Mouse (Mus musculus): ENCODE measurements at regions not wholly inside any gene's neighbourhood (a gene's known extent, or its start where the extent isn't known, plus 50 kb on each side); places are given as distances from the start of the nearest gene placed in this dataset.

DNA sequence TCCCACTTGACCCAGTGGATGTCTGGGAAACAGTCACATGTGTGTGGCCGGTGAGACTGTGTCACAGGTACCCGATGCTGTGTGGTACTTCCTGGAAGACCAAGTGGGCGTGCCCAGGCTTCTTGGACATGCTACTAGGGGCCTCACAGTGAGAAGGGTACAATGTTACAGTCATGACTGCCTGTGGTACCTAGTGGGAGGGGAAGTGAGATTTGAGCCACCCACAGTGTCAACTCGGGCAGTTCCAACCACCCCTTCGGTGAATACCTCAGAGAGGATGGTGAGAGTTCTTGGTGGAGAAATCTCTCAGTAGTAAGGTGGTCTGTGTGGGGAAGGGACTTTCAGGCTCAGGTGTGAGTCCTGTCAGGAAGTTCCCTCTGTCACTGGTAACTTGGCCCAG, 90.0 kb downstream of the Gadd45g start:
- 0 out of 2 replicates have a peak, but pooled peaks cover 4% of the 10 kb centered on the region for H3K27me3 ChIP-seq
- H3K4me1 ChIP-seq, result peaks cover 21% of the 10 kb centered on the region
- no peaks in the 10 kb centered on the region for H3K36me3 ChIP-seq
- no peak overlapping the region for H3K4me3 ChIP-seq
- H3K9me3 ChIP-seq, result no peaks in the 10 kb centered on the region
- H3K27ac ChIP-seq, result no peak overlapping the region
- 74% methylated on average over 5 of the region's 5 CpGs for WGBS
- no peak for ATAC-seq (ENCODE audit: low FRiP score, low read depth)
- H3K9ac ChIP-seq, result no peak overlapping the region
- H3K4me2 ChIP-seq (replicated peaks), result no peak overlapping the region

DNA sequence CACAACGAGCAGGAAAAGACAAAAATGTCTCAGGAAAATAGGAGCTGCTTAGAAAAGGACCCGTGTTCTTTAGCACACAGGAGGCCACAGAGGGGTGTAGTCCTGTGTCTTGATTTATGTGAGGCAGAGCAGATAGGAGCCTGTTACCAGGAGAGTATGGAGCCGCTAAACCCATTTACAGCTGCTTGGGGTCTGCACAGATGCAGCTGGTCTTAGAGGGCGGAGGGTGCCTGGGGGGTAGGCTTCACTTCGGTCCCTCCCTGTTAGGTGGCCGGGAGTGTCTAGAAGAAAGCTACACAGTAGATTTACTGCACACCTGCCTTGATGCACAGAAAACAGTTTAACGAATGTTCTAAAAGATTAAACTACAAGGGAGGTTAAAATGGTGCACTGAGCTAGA, 91.4 kb downstream of the Gadd45g start:
- no peak overlapping the region; the same call in 1 of the 2 replicates for H3K27ac ChIP-seq
- no peak; the same call in 1 of the 2 replicates for ATAC-seq (ENCODE audit: low FRiP score, low read depth)
- H3K27me3 ChIP-seq, result no peaks in the 10 kb centered on the region
- no peak overlapping the region for H3K9ac ChIP-seq
- no peak overlapping the region for H3K4me2 ChIP-seq (replicated peaks)
- H3K4me1 ChIP-seq, result peaks cover 21% of the 10 kb centered on the region
- H3K9me3 ChIP-seq, result no peaks in the 10 kb centered on the region
- WGBS, result 14% methylated on average over 7 of the region's 7 CpGs
- no peak overlapping the region for H3K4me3 ChIP-seq
- no peaks in the 10 kb centered on the region for H3K36me3 ChIP-seq

DNA sequence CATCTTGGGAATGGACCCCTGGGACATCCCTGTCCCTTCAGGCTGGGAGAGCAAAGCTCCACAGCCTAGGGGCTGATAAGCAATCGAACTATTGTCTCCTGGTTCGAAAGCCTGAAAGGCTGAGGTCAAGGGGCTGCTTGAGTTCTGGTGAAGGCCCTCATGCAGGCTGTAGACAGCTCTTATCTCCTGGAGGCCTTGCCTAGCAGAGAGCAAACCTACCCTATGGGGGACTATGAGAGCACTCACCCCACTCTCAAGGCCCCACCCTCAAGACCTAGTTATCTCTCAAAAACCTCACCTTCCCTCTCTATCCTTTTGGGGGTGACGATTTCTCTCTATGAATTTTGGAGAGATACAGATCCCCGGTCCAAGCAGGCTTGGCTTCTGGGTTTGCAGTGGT, 92.8 kb downstream of the Gadd45g start:
- ATAC-seq (ENCODE audit: low FRiP score, low read depth), result no peak
- H3K4me2 ChIP-seq (replicated peaks), result no peak overlapping the region
- H3K4me1 ChIP-seq, result peaks cover 21% of the 10 kb centered on the region
- H3K4me3 ChIP-seq, result no peak overlapping the region
- H3K27ac ChIP-seq, result no peak overlapping the region
- H3K9me3 ChIP-seq, result no peaks in the 10 kb centered on the region
- WGBS, result 88% methylated on average over 4 of the region's 4 CpGs
- no peak overlapping the region for H3K9ac ChIP-seq
- no peaks in the 10 kb centered on the region for H3K27me3 ChIP-seq
- H3K36me3 ChIP-seq, result no peaks in the 10 kb centered on the region

DNA sequence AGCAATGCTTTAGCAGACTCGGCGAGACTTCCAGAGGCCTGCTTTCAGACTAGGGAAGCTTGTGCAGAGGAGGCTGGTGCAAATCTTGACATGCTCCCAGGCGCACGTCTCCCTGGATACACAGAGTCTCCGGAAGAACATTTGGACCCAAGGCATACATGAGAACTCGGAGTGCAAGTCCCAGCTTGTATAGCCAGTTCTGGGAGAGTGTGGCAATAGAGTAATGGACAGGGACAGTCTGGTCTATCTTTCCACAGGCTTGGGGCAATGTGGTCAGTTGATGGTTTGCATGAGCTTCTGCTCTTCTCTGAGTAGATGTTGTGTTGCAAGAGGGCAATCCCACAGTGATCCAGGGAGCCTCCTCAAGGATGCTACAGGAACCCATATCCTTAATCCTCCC, 93.2 kb downstream of the Gadd45g start:
- peaks cover 21% of the 10 kb centered on the region for H3K4me1 ChIP-seq
- H3K9me3 ChIP-seq, result no peaks in the 10 kb centered on the region
- H3K27ac ChIP-seq, result no peak overlapping the region
- H3K9ac ChIP-seq, result no peak overlapping the region
- H3K4me3 ChIP-seq, result no peak overlapping the region
- no peak overlapping the region for H3K4me2 ChIP-seq (replicated peaks)
- no peaks in the 10 kb centered on the region for H3K36me3 ChIP-seq
- 92% methylated on average over 6 of the region's 6 CpGs for WGBS
- H3K27me3 ChIP-seq, result no peaks in the 10 kb centered on the region
- no peak for ATAC-seq (ENCODE audit: low FRiP score, low read depth)

DNA sequence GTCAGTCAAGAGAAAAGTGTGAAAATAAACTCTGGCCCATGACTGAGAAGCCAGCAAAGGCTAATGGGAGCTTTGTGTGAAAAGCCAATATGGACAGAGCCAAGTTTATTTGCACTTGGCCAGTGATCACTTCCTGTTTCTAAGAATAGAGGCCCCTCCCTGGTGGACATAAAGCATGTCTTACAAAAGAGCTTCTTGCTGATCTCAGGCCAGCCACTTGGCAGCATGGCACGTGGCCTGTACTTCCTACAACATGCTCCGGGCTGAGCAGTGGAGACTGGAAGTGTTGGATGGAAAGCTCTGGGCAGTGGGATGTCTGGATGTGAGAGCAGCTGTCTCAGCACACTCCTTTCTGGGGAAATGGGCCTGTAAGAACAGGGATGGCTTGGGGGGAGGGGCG, 99.7 kb downstream of the Gadd45g start:
- Histone ChIP-seq H3K4me1 (peaks cover 12% of the 10 kb centered on the region), H3K9me3 (no peaks in the 10 kb centered on the region), H3K27ac (no peak overlapping the region), H3K4me2 (replicated peaks) (no peak overlapping the region), H3K36me3 (no peaks in the 10 kb centered on the region), H3K27me3 (no peaks in the 10 kb centered on the region), H3K4me3 (no peak overlapping the region), H3K9ac (no peak overlapping the region)
- WGBS, result 57% methylated on average over 3 of the region's 3 CpGs
- no peak for ATAC-seq (ENCODE audit: low FRiP score, low read depth)

DNA sequence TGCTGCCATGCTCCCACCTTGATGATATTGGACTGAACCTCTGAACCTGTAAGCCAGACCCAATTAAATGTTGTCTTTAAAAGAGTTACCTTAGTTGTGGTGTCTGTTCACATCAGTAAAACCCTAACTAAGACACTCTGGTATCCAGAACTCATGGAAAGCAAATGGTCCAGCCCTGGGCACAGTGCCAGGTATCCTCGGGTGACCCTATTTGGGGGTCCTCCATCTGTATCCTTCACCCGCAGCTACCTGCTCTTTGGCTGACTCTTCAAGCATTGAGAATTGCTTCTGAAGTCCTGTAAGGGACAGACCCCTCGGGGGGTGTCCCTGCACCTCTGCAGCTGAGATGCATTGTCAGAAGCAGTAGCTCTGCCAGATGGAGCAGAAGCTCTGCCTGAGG, 102.4 kb downstream of the Gadd45g start:
- Histone ChIP-seq H3K4me1 (peaks cover 27% of the 10 kb centered on the region), H3K27me3 (no peaks in the 10 kb centered on the region), H3K36me3 (no peaks in the 10 kb centered on the region), H3K9ac (no peak overlapping the region), H3K9me3 (no peaks in the 10 kb centered on the region), H3K27ac (no peak overlapping the region), H3K4me2 (replicated peaks) (no peak overlapping the region), H3K4me3 (no peak overlapping the region)
- WGBS, result 76% methylated on average over 3 of the region's 3 CpGs
- no peak for ATAC-seq (ENCODE audit: low FRiP score, low read depth)

DNA sequence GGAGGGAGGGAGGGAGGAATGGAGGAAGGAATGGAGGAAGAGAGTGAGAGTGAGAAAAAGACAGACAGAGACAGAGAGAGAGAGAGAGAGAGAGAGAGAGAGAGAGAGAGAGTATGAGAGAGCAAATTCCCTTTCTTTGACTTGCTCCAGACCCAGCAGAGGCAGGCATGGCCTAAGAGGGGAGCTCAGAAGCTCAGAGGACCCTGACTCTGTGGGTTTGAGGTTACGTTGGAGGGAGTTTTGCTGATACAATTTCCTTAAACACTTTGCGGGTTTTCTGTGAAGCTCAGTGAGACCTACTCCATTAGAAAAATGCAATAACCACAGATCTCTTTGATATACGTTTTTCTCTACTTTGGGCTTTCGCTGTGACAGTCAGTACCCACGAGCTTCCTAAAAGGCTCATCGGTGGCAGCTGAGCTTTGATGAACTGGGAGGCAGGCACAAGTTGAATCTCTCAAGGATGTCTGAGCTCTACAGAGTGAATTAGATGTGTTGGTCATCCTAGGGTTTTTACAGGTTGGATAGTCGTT, 105.1 kb downstream of the Gadd45g start:
- Histone ChIP-seq H3K4me1 (peaks cover 30% of the 10 kb centered on the region), H3K27me3 (no peaks in the 10 kb centered on the region), H3K9me3 (no peaks in the 10 kb centered on the region), H3K27ac (no peak overlapping the region), H3K4me2 (replicated peaks) (no peak overlapping the region), H3K36me3 (no peaks in the 10 kb centered on the region), H3K4me3 (no peak overlapping the region), H3K9ac (no peak overlapping the region)
- no peak for ATAC-seq (ENCODE audit: low FRiP score, low read depth)
- WGBS, result 81% methylated on average over 7 of the region's 7 CpGs

DNA sequence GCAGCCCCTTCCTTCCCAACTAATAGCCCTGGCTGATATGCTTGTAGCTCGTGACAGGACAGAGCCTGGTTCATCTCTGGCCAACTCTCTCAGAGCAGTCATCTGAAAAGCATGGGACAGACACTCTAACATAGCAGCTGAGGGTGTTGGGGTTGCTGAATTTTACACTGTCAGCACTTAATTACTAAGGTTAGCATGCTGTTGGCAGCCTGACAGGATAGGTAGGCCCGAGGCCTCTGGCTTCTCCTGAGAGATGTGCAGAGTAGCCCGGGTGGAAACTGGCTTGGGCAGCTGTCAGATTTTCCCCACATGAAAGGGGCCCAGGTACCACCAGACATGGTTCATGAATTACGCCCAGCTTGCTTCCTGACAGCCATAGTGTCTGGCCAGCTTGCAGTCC, 106.6 kb downstream of the Gadd45g start:
- peak; percentile 9; the same call in 1 of the 2 replicates for ATAC-seq (ENCODE audit: low FRiP score, low read depth)
- Histone ChIP-seq H3K36me3 (no peaks in the 10 kb centered on the region), H3K9ac (no peak overlapping the region), H3K4me3 (no peak overlapping the region), H3K4me2 (replicated peaks) (no peak overlapping the region), H3K27ac (peak overlapping the region; percentile 39; the same call in 1 of the 2 replicates), H3K9me3 (no peaks in the 10 kb centered on the region), H3K27me3 (no peaks in the 10 kb centered on the region), H3K4me1 (peaks cover 30% of the 10 kb centered on the region)
- WGBS, result 32% methylated on average over 4 of the region's 4 CpGs

DNA sequence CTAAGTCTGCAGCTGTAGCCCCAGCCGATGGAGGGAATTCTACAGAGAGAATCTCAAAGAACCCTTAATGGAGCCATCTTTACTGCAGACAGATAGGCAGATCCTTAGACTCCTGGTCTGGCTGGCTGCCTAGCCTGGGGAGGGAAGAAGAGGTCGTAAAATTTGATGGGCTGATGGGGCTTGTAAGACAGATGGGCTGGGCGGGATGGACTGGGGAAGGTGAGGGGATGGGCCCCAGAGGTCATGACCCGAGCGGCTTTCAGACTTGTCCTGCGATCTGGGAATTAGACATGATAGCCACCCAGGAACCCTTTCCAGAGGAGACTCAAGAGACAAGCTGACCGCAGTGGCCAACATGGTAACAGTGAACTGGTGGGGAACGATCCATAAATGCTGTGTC, 107.1 kb downstream of the Gadd45g start:
- Histone ChIP-seq H3K36me3 (no peaks in the 10 kb centered on the region), H3K27ac (no peak overlapping the region), H3K4me3 (no peak overlapping the region), H3K4me1 (peaks cover 30% of the 10 kb centered on the region), H3K4me2 (replicated peaks) (no peak overlapping the region), H3K9ac (no peak overlapping the region), H3K27me3 (no peaks in the 10 kb centered on the region), H3K9me3 (no peaks in the 10 kb centered on the region)
- ATAC-seq (ENCODE audit: low FRiP score, low read depth), result peak; percentile 34; the same call in 1 of the 2 replicates
- 34% methylated on average over 8 of the region's 8 CpGs for WGBS

DNA sequence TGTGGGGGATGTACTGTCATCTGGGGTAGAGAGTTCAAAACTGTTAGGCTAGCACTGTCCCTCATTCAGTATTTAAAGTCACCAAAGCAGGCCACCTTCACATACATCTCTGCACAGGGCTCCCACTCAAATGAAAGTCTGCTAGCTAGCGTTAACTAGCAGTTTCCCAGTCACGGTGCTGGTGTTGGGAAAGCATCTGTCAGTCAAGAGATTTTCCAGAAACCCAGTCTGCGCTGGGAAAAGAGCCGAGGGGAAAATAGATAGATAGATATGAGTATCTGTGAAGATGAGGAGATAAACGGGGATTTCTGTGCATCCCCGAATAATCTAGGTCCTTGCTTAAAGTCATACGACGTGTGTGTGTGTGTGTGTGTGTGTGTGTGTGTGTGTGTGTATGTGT, 110.6 kb downstream of the Gadd45g start:
- ATAC-seq (ENCODE audit: low FRiP score, low read depth), result no peak
- Histone ChIP-seq H3K9ac (no peak overlapping the region), H3K27me3 (no peaks in the 10 kb centered on the region), H3K4me2 (replicated peaks) (no peak overlapping the region), H3K9me3 (no peaks in the 10 kb centered on the region), H3K4me1 (peaks cover 21% of the 10 kb centered on the region), H3K4me3 (no peak overlapping the region), H3K27ac (no peak overlapping the region), H3K36me3 (no peaks in the 10 kb centered on the region)
- WGBS, result 62% methylated on average over 8 of the region's 8 CpGs

DNA sequence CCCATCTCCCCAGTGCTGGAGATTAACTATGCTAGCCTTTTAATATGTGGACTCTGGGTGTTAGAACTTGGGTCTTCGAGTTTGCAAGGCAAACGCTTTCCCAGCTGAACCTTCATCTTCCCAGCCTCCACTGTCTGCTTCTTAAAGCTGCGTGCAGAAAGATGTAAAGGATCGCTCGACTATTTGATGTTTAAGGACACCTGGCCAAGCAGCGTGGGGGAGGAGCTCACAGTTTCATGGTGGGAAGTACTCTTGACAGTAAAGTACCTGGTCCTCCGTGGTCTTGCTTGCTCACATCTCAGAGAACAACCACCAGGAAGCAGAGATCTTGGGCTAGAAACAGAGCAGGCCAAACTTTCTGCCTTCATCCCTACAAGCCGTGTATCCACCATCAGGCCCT, 113.1 kb downstream of the Gadd45g start:
- peaks cover 16% of the 10 kb centered on the region for H3K4me1 ChIP-seq
- no peaks in the 10 kb centered on the region for H3K9me3 ChIP-seq
- H3K27ac ChIP-seq, result no peak overlapping the region
- ATAC-seq (ENCODE audit: low FRiP score, low read depth), result no peak
- H3K4me2 ChIP-seq (replicated peaks), result no peak overlapping the region
- 78% methylated on average over 8 of the region's 8 CpGs for WGBS
- no peaks in the 10 kb centered on the region for H3K36me3 ChIP-seq
- H3K27me3 ChIP-seq, result no peaks in the 10 kb centered on the region
- no peak overlapping the region for H3K4me3 ChIP-seq
- H3K9ac ChIP-seq, result no peak overlapping the region

DNA sequence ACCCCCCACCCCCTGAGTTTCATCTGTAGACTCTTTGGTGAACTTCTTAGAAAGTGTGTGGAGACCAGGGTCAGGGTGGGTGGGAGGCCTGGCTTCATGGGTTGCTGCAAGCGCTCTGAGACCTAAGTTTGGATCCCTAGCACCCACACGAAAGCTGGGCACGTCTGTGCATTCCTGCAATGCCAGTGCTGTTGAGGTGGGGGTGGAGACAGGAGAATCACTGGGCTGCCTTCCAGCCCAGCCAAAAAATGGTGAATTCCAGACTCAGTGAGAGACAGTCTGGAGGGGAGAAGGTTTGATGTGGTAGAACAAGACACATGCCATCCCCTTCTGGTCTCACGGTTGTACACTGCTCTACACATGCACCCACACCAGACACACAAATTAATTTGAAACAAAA, 113.8 kb downstream of the Gadd45g start:
- WGBS, result 80% methylated on average over 4 of the region's 4 CpGs
- no peak overlapping the region for H3K4me2 ChIP-seq (replicated peaks)

DNA sequence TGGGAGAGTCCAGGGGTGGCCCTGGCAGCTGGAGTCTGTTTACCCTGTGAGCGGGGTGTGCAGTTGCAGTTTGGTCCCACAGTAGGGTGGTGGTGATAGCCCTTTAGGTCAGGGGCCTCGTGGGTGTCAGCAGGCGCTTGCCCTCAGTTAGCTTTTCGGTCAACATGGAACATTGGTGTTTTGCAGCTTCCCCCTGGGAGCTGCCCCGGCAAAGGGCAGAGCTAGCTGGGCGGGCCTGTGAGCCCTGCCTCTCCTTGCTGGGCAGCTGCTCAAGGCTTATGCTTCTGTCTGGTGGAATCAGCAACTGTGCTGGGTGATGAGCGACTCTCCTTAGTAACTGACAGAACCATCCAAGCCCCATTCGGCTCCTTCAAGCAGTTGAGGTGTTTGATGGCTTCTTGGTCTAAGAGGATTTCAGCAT, 115.7 kb downstream of the Gadd45g start:
- Histone ChIP-seq H3K9ac (no peak overlapping the region), H3K36me3 (no peaks in the 10 kb centered on the region), H3K27me3 (no peaks in the 10 kb centered on the region), H3K4me2 (replicated peaks) (no peak overlapping the region), H3K27ac (no peak overlapping the region), H3K4me3 (no peak overlapping the region), H3K9me3 (no peaks in the 10 kb centered on the region), H3K4me1 (peaks cover 23% of the 10 kb centered on the region)
- 67% methylated on average over 8 of the region's 8 CpGs for WGBS
- no peak for ATAC-seq (ENCODE audit: low FRiP score, low read depth)

More for the DNA sequence above, 113.8 kb downstream of the Gadd45g start:
- Histone ChIP-seq H3K36me3 (no peaks in the 10 kb centered on the region), H3K9ac (no peak overlapping the region), H3K4me1 (peaks cover 19% of the 10 kb centered on the region), H3K4me3 (no peak overlapping the region), H3K27me3 (no peaks in the 10 kb centered on the region), H3K9me3 (no peaks in the 10 kb centered on the region), H3K27ac (no peak overlapping the region)
- no peak for ATAC-seq (ENCODE audit: low FRiP score, low read depth)
